Mouse (Mus musculus) cortical plate, adult 2 months (tissue): Measurements from ENCODE around the gene Ndufs2.

Experiments used
- CTCF ChIP-seq: fragments of 200-500 bp; IDR thresholded peaks from 2 replicates; pipeline ENCODE4 v1.5.1; 2011; ENCODE audit warnings: mild to moderate bottlenecking, control low read depth, low read length; ENCODE audit not compliant: insufficient read depth; ENCODE audit errors: extremely low read depth
- POLR2A ChIP-seq: fragments of 200-500 bp; IDR thresholded peaks from 2 replicates; pipeline ENCODE4 v1.6.1; 2011; ENCODE audit warnings: mild to moderate bottlenecking, low read length, control low read depth; ENCODE audit not compliant: insufficient read depth; ENCODE audit errors: extremely low read depth

- TF ChIP-seq CTCF (no peak), POLR2A (no peak)
Measured at GRCm38 (mm10) chr1:171245353-171245752, 5.8 kb downstream of the Ndufs2 start.
